Mouse (Mus musculus): Measurements from ENCODE around the gene Ano3.

GRCm38 (mm10) chr2:110985853-110986271, 35.1 kb upstream of the Ano3 start:
- TF ChIP-seq CTCF (IDR thresholded peaks at IDR 0.05; ENCODE audit: low read depth) (no peak), EP300 (IDR thresholded peaks at IDR 0.05; ENCODE audit: low read depth) (no peak)
